Mouse (Mus musculus): ENCODE results near the gene Fsip1. TPM values are rescaled to one million over a fixed set of nuclear protein-coding genes. Genes with fewer than 3 reads are reported as not detected.
A peak's percentile ranks its signal among the peaks of the same experiment; 100 is the strongest.

The Fsip1 gene
- total and polyA plus RNA-seq, 3 experiments: 0.17 to 0.49 (median 0.47) TPM

- no peak for TF ChIP-seq BHLHE40 (IDR thresholded peaks at IDR 0.05; ENCODE audit: low read depth, low read length)
- no peak for TF ChIP-seq USF2 (conservative IDR thresholded peaks at IDR 0.05; ENCODE audit: low read depth, low read length)
- no peak for TF ChIP-seq UBTF (IDR thresholded peaks at IDR 0.05; ENCODE audit: low read depth, low read length)
- TF ChIP-seq MYC (IDR thresholded peaks at IDR 0.05; ENCODE audit: low read depth, low read length): no peak
- no peak for TF ChIP-seq E2F4 (IDR thresholded peaks at IDR 0.05; ENCODE audit: insufficient replicate concordance, low read depth, low read length)
- no peak for TF ChIP-seq PAX5 (IDR thresholded peaks at IDR 0.05; ENCODE audit: low read length)
- TF ChIP-seq TBP (conservative IDR thresholded peaks at IDR 0.05; ENCODE audit: low read depth, low read length): no peak
- no peak for TF ChIP-seq IRF4 (IDR thresholded peaks at IDR 0.05; ENCODE audit: low read depth, low read length)
- TF ChIP-seq HCFC1 (IDR thresholded peaks at IDR 0.05; ENCODE audit: low read depth, low read length): no peak
- TF ChIP-seq NRF1 (IDR thresholded peaks at IDR 0.05; ENCODE audit: low read depth, low read length): no peak
- no peak for TF ChIP-seq EP300 (IDR thresholded peaks at IDR 0.05; ENCODE audit: low read length)
- TF ChIP-seq TCF12 (IDR thresholded peaks at IDR 0.05; ENCODE audit: low read depth, low read length): no peak
- TF ChIP-seq CTCF (conservative IDR thresholded peaks at IDR 0.05 in 1 of 2, IDR thresholded peaks at IDR 0.05 in 1 of 2; ENCODE audit: low read depth in 2 of 2, low read length in 2 of 2): no peak
- TF ChIP-seq KAT2A (IDR thresholded peaks at IDR 0.05; ENCODE audit: insufficient replicate concordance, low read length): no peak
- no peak for TF ChIP-seq ELF1 (IDR thresholded peaks at IDR 0.05; ENCODE audit: low read depth, low read length)
- TF ChIP-seq JUND (conservative IDR thresholded peaks at IDR 0.05; ENCODE audit: low read depth, low read length): no peak
- no peak for TF ChIP-seq MEF2A (IDR thresholded peaks at IDR 0.05; ENCODE audit: borderline replicate concordance, low read depth, low read length)
- dilution Hi-C loops (cut with MboI; ENCODE audit: extremely low pct_ligation_motif_present, extremely low pct_unique_long_range_greater_than_20kb, low sequenced_read_pairs): no loop called here
- Histone ChIP-seq H3K4me1 (ENCODE audit: control insufficient read depth in 1 of 2, insufficient read depth in 2 of 2) (no peaks in the 10 kb centered on the region), H3K79me2 (replicated peaks; ENCODE audit: control insufficient read depth, extremely low read depth, insufficient read depth, poor library complexity, severe bottlenecking) (no peaks in the 10 kb centered on the region), H3K4me3 (replicated peaks in 1 of 3; ENCODE audit: low read depth in 2 of 3, low read length in 2 of 3, poor library complexity in 1 of 3) (no peak overlapping the region), H3K9ac (ENCODE audit: insufficient read depth, low read depth) (no peak overlapping the region), H3K27me3 (replicated peaks) (no peaks in the 10 kb centered on the region), H3K36me3 (replicated peaks in 1 of 2; ENCODE audit: control insufficient read depth in 1 of 2, insufficient read depth in 1 of 2, low read length in 1 of 2) (no peaks in the 10 kb centered on the region), H3K9me3 (replicated peaks; ENCODE audit: low read length) (peaks cover 10% of the 10 kb centered on the region), H3K4me2 (ENCODE audit: insufficient read depth, low read depth, poor library complexity, severe bottlenecking) (no peak overlapping the region), H3K27ac (ENCODE audit: insufficient read depth, low read depth) (no peak overlapping the region)
- in situ Hi-C loops (cut with MboI; ENCODE audit: low pct_ligation_motif_present, low pct_unique_long_range_greater_than_20kb, low sequenced_read_pairs): no loop called here
- no peak for DNase-seq (ENCODE audit: extremely low read depth)
Measured at GRCm38 (mm10) chr2:118270213-118270612, 13.4 kb upstream of the Fsip1 start.

- no peak for DNase-seq (ENCODE audit: extremely low read depth)
- no peaks in the 10 kb centered on the region for H3K36me3 ChIP-seq (replicated peaks in 1 of 2; ENCODE audit: control insufficient read depth in 1 of 2, insufficient read depth in 1 of 2, low read length in 1 of 2)
- H3K4me1 ChIP-seq (ENCODE audit: control insufficient read depth in 1 of 2, insufficient read depth in 2 of 2): peaks cover 2 to 27% of the 10 kb centered on the region in 2 experiments; a peak in 2 of 4 replicates
- no peaks in the 10 kb centered on the region for H3K79me2 ChIP-seq (replicated peaks; ENCODE audit: control insufficient read depth, extremely low read depth, insufficient read depth, poor library complexity, severe bottlenecking)
- no peaks in the 10 kb centered on the region for H3K27me3 ChIP-seq (replicated peaks)
- H3K9me3 ChIP-seq (replicated peaks; ENCODE audit: low read length): peaks cover 2% of the 10 kb centered on the region
- H3K4me3 ChIP-seq (replicated peaks in 1 of 3; ENCODE audit: low read depth in 2 of 3, low read length in 2 of 3, poor library complexity in 1 of 3): no peak overlapping the region
- no peak overlapping the region for H3K27ac ChIP-seq (ENCODE audit: insufficient read depth, low read depth)
- in situ Hi-C loops (cut with MboI; ENCODE audit: low pct_ligation_motif_present, low pct_unique_long_range_greater_than_20kb, low sequenced_read_pairs): no loop called here
- TF ChIP-seq MAFK (IDR thresholded peaks at IDR 0.05; ENCODE audit: insufficient replicate concordance, low read length) (no peak), POLR2AphosphoS2 (IDR thresholded peaks at IDR 0.05; ENCODE audit: low read depth, low read length) (no peak), CHD1 (IDR thresholded peaks at IDR 0.05; ENCODE audit: low read depth, low read length) (no peak), MAX (IDR thresholded peaks at IDR 0.05; ENCODE audit: low read length) (0 out of 2 replicates have a peak, but pooled peaks have one; percentile 1)
- no peak overlapping the region for H3K9ac ChIP-seq (ENCODE audit: insufficient read depth, low read depth)
- dilution Hi-C loops (cut with MboI; ENCODE audit: extremely low pct_ligation_motif_present, extremely low pct_unique_long_range_greater_than_20kb, low sequenced_read_pairs): no loop called here
- H3K4me2 ChIP-seq (ENCODE audit: insufficient read depth, low read depth, poor library complexity, severe bottlenecking): no peak overlapping the region
Measured at GRCm38 (mm10) chr2:118263914-118264201, 7.1 kb upstream of the Fsip1 start.

All from CH12.LX (cell line).